Mouse (Mus musculus) right cerebral cortex, postnatal 10 days (tissue): ENCODE results near the gene Rasl11b.

Source experiments
- DNase-seq, 2 experiments: peaks; one replicate each; pipeline ENCODE4 v3.0.0; 2021; ENCODE audit warnings: low spot score in 2 of 2

The Rasl11b gene

GRCm38 (mm10) chr5:74208438-74208837 is 13.4 kb downstream of the Rasl11b start:
- no peak for DNase-seq

GRCm38 (mm10) chr5:74209640-74210039 is 14.6 kb downstream of the Rasl11b start:
- DNase-seq = no peak

GRCm38 (mm10) chr5:74211346-74211745 is 16.3 kb downstream of the Rasl11b start:
- DNase-seq = no peak

GRCm38 (mm10) chr5:74214501-74215110 is 19.5 kb downstream of the Rasl11b start:
- DNase-seq = no peak

GRCm38 (mm10) chr5:74215125-74215524 is 20.0 kb downstream of the Rasl11b start:
- DNase-seq = no peak

GRCm38 (mm10) chr5:74218524-74218923 is 23.4 kb downstream of the Rasl11b start:
- no peak for DNase-seq

GRCm38 (mm10) chr5:74222626-74223025 is 27.5 kb downstream of the Rasl11b start:
- DNase-seq = no peak

GRCm38 (mm10) chr5:74224480-74224879 is 29.4 kb downstream of the Rasl11b start:
- DNase-seq = no peak

GRCm38 (mm10) chr5:74226183-74226582 is 31.1 kb downstream of the Rasl11b start:
- DNase-seq = no peak

GRCm38 (mm10) chr5:74227352-74227751 is 32.3 kb downstream of the Rasl11b start:
- DNase-seq = no peak

- no peak for DNase-seq
Observed at GRCm38 (mm10) chr5:74228938-74229337, 33.9 kb downstream of the Rasl11b start.

- no peak for DNase-seq
Observed at GRCm38 (mm10) chr5:74229775-74230413, 34.8 kb downstream of the Rasl11b start.

- no peak for DNase-seq
Observed at GRCm38 (mm10) chr5:74230525-74230924, 35.4 kb downstream of the Rasl11b start.

GRCm38 (mm10) chr5:74233808-74234207 is 38.7 kb downstream of the Rasl11b start:
- no peak for DNase-seq

GRCm38 (mm10) chr5:74239369-74239768 is 44.3 kb downstream of the Rasl11b start:
- no peak for DNase-seq

- DNase-seq = no peak
Observed at GRCm38 (mm10) chr5:74240298-74240697, 45.2 kb downstream of the Rasl11b start.

- no peak for DNase-seq
Observed at GRCm38 (mm10) chr5:74240926-74241680, 46.0 kb downstream of the Rasl11b start.

- DNase-seq = no peak
Observed at GRCm38 (mm10) chr5:74242654-74243053, 47.6 kb downstream of the Rasl11b start.

- DNase-seq = no peak
Observed at GRCm38 (mm10) chr5:74244406-74245019, 49.4 kb downstream of the Rasl11b start.

GRCm38 (mm10) chr5:74245641-74246145 is 50.6 kb downstream of the Rasl11b start:
- DNase-seq = no peak

- DNase-seq = no peak
Observed at GRCm38 (mm10) chr5:74246453-74246852, 51.4 kb downstream of the Rasl11b start.

- DNase-seq = no peak
Observed at GRCm38 (mm10) chr5:74246971-74247370, 51.9 kb downstream of the Rasl11b start.
